Mouse (Mus musculus): Measurements from ENCODE around the gene Isg20l2. TPM values are rescaled to one million over a fixed set of nuclear protein-coding genes. Genes with fewer than 3 reads are reported as not detected.
"Not testable (repeated sequence)": the region's sequence is repeated elsewhere in the genome, so short reads cannot be mapped to it uniquely, and the experiment has no call there.

Gene Isg20l2
- polyA plus RNA-seq, 1 experiment from 2014 or later = 66.9 TPM

DNA sequence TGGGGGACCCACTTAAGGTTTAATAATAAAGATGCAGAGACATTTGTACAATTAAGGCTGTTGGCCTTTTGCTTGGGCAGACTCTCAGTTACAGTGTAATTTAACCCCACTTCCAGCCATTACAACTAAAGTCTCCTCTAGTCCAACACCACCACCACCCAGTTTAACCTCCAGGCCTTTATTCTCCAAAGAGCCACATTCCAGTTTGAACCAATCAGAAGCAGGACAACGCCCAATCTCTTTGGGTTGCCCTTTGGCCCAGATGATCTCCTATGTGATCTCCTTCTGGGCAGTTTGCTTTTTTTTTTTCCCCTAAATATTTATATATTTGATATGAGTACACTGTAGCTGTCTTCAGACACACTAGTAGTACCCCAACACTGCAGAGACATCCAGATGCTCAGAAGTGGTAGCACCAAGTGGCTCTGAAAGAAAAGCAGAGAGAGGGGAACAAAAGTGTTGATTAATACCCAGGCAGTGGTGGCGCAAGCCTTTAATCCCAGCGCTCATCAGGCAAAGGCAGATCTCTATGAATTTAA, 36.7 kb upstream of the Isg20l2 start:
- Histone ChIP-seq H3K4me2 (no peak overlapping the region), H3K27ac (ENCODE audit: low read depth, low read length) (peak overlapping the region; percentile 32; the same call in 1 of the 2 replicates), H3K9me3 (ENCODE audit: control insufficient read depth, low read length) (no peaks in the 10 kb centered on the region; the same call in 1 of the 2 replicates), H3K4me1 (replicated peaks; ENCODE audit: control insufficient read depth, insufficient read depth, low read length) (peaks cover 8% of the 10 kb centered on the region; the same call in 1 of the 2 replicates), H3K27me3 (replicated peaks; ENCODE audit: control insufficient read depth, insufficient read depth, low read length) (no peaks in the 10 kb centered on the region), H3K4me3 (ENCODE audit: low read depth, low read length) (no peak overlapping the region), H3K9ac (ENCODE audit: low read depth, low read length) (no peak overlapping the region), H3K36me3 (ENCODE audit: control insufficient read depth, insufficient read depth, low read length) (no peaks in the 10 kb centered on the region)
- ATAC-seq (replicated peaks; ENCODE audit: low FRiP score) = peak; percentile 62
- WGBS = 79% methylated on average over 3 of the region's 3 CpGs
- no peak for DNase-seq (ENCODE audit: low spot score)

DNA sequence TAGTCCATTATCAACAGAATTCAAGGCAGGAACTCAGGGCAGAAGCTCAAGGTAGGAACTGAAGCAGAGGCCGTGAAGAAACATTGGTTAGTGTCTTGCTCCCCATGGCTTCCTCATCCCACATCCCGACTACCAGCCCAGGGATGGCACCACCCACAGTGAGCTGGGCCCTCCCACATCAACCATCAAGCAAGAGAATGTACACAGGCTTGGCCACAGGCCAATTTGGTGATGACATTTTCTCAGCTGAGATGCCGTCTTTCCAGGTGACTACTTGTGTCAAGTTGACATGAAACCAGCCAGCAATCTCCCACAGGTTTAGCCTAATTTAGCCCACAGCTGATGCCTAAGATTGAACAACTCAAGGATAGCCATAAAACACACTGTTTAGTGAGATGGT, 30.8 kb upstream of the Isg20l2 start:
- Histone ChIP-seq H3K4me2 (no peak overlapping the region), H3K27me3 (replicated peaks; ENCODE audit: control insufficient read depth, insufficient read depth, low read length) (no peaks in the 10 kb centered on the region), H3K4me1 (replicated peaks; ENCODE audit: control insufficient read depth, insufficient read depth, low read length) (peaks cover 19% of the 10 kb centered on the region), H3K4me3 (ENCODE audit: low read depth, low read length) (no peak overlapping the region), H3K9me3 (ENCODE audit: control insufficient read depth, low read length) (no peaks in the 10 kb centered on the region), H3K36me3 (ENCODE audit: control insufficient read depth, insufficient read depth, low read length) (no peaks in the 10 kb centered on the region), H3K27ac (ENCODE audit: low read depth, low read length) (no peak overlapping the region), H3K9ac (ENCODE audit: low read depth, low read length) (no peak overlapping the region)
- DNase-seq (ENCODE audit: low spot score) (no peak), ATAC-seq (replicated peaks; ENCODE audit: low FRiP score) (no peak)
- WGBS = 76% methylated on average over 3 of the region's 3 CpGs

DNA sequence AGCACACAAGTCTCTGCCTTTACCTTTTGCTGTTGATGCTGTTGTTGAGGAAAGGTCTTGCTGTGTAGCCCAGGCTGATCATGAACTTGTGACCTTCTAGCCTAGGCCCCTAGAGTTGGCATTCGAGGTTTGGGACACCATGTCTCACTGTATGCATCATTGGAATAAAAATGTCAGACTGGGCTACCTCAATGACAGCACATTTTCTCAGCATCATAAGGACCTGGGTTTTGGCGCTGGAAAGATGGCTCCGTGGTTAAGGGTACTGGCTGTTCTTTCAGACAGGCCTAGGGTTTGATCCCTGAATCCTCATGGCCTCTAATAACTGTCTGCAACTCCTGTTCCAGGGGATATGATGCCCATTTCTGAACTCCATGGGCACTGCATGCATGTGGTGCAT, 30.3 kb upstream of the Isg20l2 start:
- peak overlapping the region; percentile 98; the same call in 1 of the 2 replicates for H3K27ac ChIP-seq (ENCODE audit: low read depth, low read length)
- DNase-seq (ENCODE audit: low spot score) = no peak
- H3K4me3 ChIP-seq (ENCODE audit: low read depth, low read length) = no peak overlapping the region
- no peaks in the 10 kb centered on the region for H3K9me3 ChIP-seq (ENCODE audit: control insufficient read depth, low read length)
- H3K36me3 ChIP-seq (ENCODE audit: control insufficient read depth, insufficient read depth, low read length) = no peaks in the 10 kb centered on the region
- WGBS = 77% methylated on average over 3 of the region's 3 CpGs
- ATAC-seq (replicated peaks; ENCODE audit: low FRiP score) = no peak
- peak overlapping the region; percentile 21; the same call in 1 of the 2 replicates for H3K4me2 ChIP-seq
- peaks cover 19% of the 10 kb centered on the region for H3K4me1 ChIP-seq (replicated peaks; ENCODE audit: control insufficient read depth, insufficient read depth, low read length)
- H3K27me3 ChIP-seq (replicated peaks; ENCODE audit: control insufficient read depth, insufficient read depth, low read length) = no peaks in the 10 kb centered on the region
- H3K9ac ChIP-seq (ENCODE audit: low read depth, low read length) = no peak overlapping the region

DNA sequence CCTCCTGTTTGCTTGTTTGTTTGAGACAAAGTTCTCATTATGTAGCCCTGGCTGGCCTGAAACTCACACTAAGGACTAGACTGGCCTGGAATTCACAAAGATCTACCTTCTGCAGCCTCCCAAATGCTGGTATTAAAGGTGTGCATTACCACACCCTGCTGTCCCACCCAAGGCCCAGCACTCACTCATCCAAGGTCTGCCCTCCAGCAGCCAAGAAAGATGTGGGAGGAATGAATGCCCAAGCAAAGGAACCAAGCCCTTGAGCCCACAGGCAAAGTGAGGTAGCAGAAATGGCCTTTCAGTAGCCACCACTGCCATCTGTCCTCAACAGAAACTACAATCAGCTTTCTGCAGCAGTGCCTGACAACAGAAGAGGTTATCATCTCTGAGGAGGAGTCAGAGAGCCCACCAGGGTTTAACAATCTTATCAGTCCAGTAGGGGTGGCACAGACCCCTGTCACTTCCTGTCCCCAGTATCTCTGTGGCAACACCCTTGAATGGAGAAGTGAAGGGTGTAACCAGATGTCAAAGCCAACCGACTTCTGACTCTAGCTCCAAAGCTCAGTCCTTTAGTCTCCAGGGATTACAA, 29.0 kb upstream of the Isg20l2 start:
- Histone ChIP-seq H3K9me3 (ENCODE audit: control insufficient read depth, low read length) (no peaks in the 10 kb centered on the region), H3K9ac (ENCODE audit: low read depth, low read length) (peak overlapping the region; percentile 59), H3K4me2 (peak overlapping the region; percentile 66), H3K27me3 (replicated peaks; ENCODE audit: control insufficient read depth, insufficient read depth, low read length) (no peaks in the 10 kb centered on the region), H3K36me3 (ENCODE audit: control insufficient read depth, insufficient read depth, low read length) (no peaks in the 10 kb centered on the region), H3K4me1 (replicated peaks; ENCODE audit: control insufficient read depth, insufficient read depth, low read length) (peaks cover 22% of the 10 kb centered on the region), H3K27ac (ENCODE audit: low read depth, low read length) (peak overlapping the region; percentile 98), H3K4me3 (ENCODE audit: low read depth, low read length) (peak overlapping the region; percentile 49)
- DNase-seq (ENCODE audit: low spot score) (peak; percentile 66), ATAC-seq (replicated peaks; ENCODE audit: low FRiP score) (peak; percentile 89)
- WGBS = 18% methylated on average over 1 of the region's 1 CpGs

DNA sequence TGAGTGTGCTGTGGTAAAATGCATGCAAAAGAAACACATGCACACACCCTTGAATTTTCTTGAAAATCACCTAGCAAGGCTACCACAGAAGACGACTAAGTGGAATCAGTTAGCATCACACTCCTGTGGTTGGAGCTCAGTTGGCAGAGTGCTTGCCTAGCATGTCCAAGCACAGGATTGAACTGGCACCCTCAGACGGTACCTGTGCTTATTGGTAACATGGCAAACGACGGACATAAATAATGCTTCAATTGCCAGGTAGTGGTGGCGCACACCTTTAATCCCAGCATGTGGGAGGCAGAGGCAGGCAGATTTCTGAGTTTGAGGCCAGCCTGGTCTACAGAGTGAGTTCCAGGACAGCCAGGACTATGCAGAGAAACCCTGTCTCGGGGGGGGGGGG, 28.2 kb upstream of the Isg20l2 start:
- Histone ChIP-seq H3K4me1 (replicated peaks; ENCODE audit: control insufficient read depth, insufficient read depth, low read length) (peaks cover 22% of the 10 kb centered on the region), H3K27ac (ENCODE audit: low read depth, low read length) (peak overlapping the region; percentile 98), H3K4me2 (peak overlapping the region; percentile 66), H3K9ac (ENCODE audit: low read depth, low read length) (peak overlapping the region; percentile 47)
- DNase-seq (ENCODE audit: low spot score); H3K27me3 ChIP-seq (replicated peaks; ENCODE audit: control insufficient read depth, insufficient read depth, low read length); H3K36me3 ChIP-seq (ENCODE audit: control insufficient read depth, insufficient read depth, low read length); H3K4me3 ChIP-seq (ENCODE audit: low read depth, low read length); ATAC-seq (replicated peaks; ENCODE audit: low FRiP score); H3K9me3 ChIP-seq (ENCODE audit: control insufficient read depth, low read length): not testable (repeated sequence)
- WGBS = 62% methylated on average over 6 of the region's 6 CpGs

DNA sequence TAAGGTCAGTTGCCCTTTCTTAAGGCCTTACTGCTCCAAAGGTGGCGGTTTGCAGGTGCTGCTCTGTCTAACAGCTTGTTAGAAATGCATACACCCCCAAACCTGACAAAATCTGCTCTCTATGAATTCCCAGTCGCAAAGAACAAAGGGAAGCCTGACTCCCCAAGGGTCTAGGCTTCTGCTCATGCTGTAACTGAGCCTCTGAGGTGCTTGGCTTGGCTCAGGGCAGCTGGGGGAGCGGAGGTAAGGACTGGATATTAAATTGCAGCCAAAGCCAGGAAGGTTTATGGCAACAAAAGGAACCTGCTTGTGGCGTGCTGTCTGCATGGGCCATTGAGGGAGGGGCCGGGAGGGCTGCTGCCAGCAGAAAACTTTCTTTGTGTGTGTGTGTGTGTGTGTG, 26.3 kb upstream of the Isg20l2 start:
- H3K4me1 ChIP-seq (replicated peaks; ENCODE audit: control insufficient read depth, insufficient read depth, low read length) = peaks cover 35% of the 10 kb centered on the region
- H3K4me3 ChIP-seq (ENCODE audit: low read depth, low read length) = no peak overlapping the region
- peak overlapping the region; percentile 79 for H3K27ac ChIP-seq (ENCODE audit: low read depth, low read length)
- ATAC-seq (replicated peaks; ENCODE audit: low FRiP score) (no peak), DNase-seq (ENCODE audit: low spot score) (no peak)
- H3K27me3 ChIP-seq (replicated peaks; ENCODE audit: control insufficient read depth, insufficient read depth, low read length) = no peaks in the 10 kb centered on the region
- H3K9ac ChIP-seq (ENCODE audit: low read depth, low read length) = 0 out of 2 replicates have a peak overlapping the region, but pooled peaks have one; percentile 43
- H3K9me3 ChIP-seq (ENCODE audit: control insufficient read depth, low read length) = no peaks in the 10 kb centered on the region
- H3K4me2 ChIP-seq = no peak overlapping the region; the same call in 1 of the 2 replicates
- WGBS = 60% methylated on average over 5 of the region's 5 CpGs
- no peaks in the 10 kb centered on the region; the same call in 1 of the 2 replicates for H3K36me3 ChIP-seq (ENCODE audit: control insufficient read depth, insufficient read depth, low read length)

DNA sequence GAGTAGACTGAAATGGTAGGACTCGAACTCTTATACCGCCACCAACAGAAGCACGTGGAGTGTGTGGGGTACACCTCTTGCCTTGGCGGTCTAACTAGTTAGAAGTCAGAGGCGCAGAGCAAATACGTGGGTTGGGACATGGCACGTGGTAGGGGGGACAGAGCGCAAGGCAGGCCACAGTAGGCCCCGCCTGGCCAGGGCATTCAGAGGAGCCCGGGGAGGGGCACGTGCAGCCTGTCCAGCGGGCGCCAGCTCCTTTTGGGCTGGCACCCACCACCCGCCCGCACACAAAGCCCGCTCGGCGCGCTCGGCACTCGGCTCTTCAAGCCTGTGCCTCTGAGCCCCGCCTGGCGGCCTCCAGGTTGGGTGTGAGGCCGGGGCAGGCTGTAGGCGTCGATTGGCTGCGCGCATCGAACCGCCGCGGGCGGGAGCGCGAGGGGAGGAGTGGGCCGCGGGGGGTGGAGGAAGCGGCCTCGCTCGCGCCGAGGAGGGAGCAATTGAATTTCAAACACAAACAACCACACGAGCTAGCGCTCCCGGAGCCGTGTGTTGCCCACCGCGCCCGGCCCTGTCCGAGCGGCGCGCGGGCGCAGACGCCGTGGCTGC, 24.1 kb upstream of the Isg20l2 start, which contains the start of gene Hdgf:
Hdgf (plus strand) TSS at position 442 of the 606 bp plus-strand sequence.
- H3K36me3 ChIP-seq (ENCODE audit: control insufficient read depth, insufficient read depth, low read length) = no peaks in the 10 kb centered on the region; the same call in 1 of the 2 replicates
- no peaks in the 10 kb centered on the region for H3K9me3 ChIP-seq (ENCODE audit: control insufficient read depth, low read length)
- WGBS = under 1% methylated on average over 57 of the region's 57 CpGs
- H3K27ac ChIP-seq (ENCODE audit: low read depth, low read length) = peak within 1 kb of the TSS; percentile 99
- H3K4me2 ChIP-seq = peak within 1 kb of the TSS; percentile 86
- no peaks in the 10 kb centered on the region for H3K27me3 ChIP-seq (replicated peaks; ENCODE audit: control insufficient read depth, insufficient read depth, low read length)
- ATAC-seq (replicated peaks; ENCODE audit: low FRiP score) (peak; percentile 88), DNase-seq (ENCODE audit: low spot score) (peak; percentile 95)
- H3K4me3 ChIP-seq (ENCODE audit: low read depth, low read length) = peak within 1 kb of the TSS; percentile 100
- peak within 1 kb of the TSS; percentile 100 for H3K9ac ChIP-seq (ENCODE audit: low read depth, low read length)
- peaks cover 50% of the 10 kb centered on the region for H3K4me1 ChIP-seq (replicated peaks; ENCODE audit: control insufficient read depth, insufficient read depth, low read length)

DNA sequence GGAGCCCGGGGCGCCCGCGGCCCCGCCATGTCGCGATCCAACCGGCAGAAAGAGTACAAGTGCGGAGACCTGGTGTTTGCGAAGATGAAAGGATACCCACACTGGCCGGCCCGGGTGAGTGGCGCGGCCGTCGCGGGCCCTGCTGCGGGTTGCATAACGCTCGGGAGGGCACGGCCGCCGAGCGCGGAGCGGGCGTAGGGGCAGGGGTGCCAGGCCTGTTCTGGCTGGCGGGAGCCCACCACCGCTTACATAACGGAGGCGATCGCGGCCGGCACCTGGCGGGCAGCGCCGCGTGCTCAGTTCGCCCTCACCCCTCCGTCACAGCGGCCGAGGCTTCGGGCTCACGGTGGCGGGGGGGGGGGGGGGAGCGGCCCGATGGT, 23.5 kb upstream of the Isg20l2 start:
- Histone ChIP-seq H3K4me3 (ENCODE audit: low read depth, low read length) (peak overlapping the region; percentile 100), H3K36me3 (ENCODE audit: control insufficient read depth, insufficient read depth, low read length) (no peaks in the 10 kb centered on the region; the same call in 1 of the 2 replicates), H3K9ac (ENCODE audit: low read depth, low read length) (peak overlapping the region; percentile 100), H3K27ac (ENCODE audit: low read depth, low read length) (peak overlapping the region; percentile 99), H3K9me3 (ENCODE audit: control insufficient read depth, low read length) (no peaks in the 10 kb centered on the region), H3K27me3 (replicated peaks; ENCODE audit: control insufficient read depth, insufficient read depth, low read length) (no peaks in the 10 kb centered on the region), H3K4me2 (peak overlapping the region; percentile 86), H3K4me1 (replicated peaks; ENCODE audit: control insufficient read depth, insufficient read depth, low read length) (peaks cover 54% of the 10 kb centered on the region)
- DNase-seq (ENCODE audit: low spot score) (peak; percentile 64), ATAC-seq (replicated peaks; ENCODE audit: low FRiP score) (no peak)
- WGBS = 0% methylated on average over 40 of the region's 47 CpGs

All from liver, embryonic 11.5 days (tissue).